Mouse (Mus musculus): ENCODE results near the gene Efna3.

Gene Efna3

GRCm38 (mm10) chr3:89322514-89323165 lies at the start of gene Efna3:
Efna3 (minus strand) TSS chr3:89322965.
- DNase-seq (ENCODE audit: low spot score in 2 of 2): peak; percentile 46 to 68

GRCm38 (mm10) chr3:89367338-89367737 lies 44.6 kb upstream of the Efna3 start:
- no peak for DNase-seq (ENCODE audit: low spot score in 2 of 2)

- DNase-seq (ENCODE audit: low spot score in 2 of 2): no peak
Measured at GRCm38 (mm10) chr3:89365486-89366414, 43.0 kb upstream of the Efna3 start.

GRCm38 (mm10) chr3:89365153-89365485 lies 42.4 kb upstream of the Efna3 start, which contains the start of gene Dcst1:
Dcst1 (minus strand) TSS chr3:89365253.
- no peak for DNase-seq (ENCODE audit: low spot score in 2 of 2)

GRCm38 (mm10) chr3:89364631-89365030 lies 41.9 kb upstream of the Efna3 start:
- no peak for DNase-seq (ENCODE audit: low spot score in 2 of 2)

- no peak for DNase-seq (ENCODE audit: low spot score in 2 of 2)
Measured at GRCm38 (mm10) chr3:89361675-89362074, 38.9 kb upstream of the Efna3 start, which contains the start of gene Dcst2. Dcst2 (plus strand) TSS chr3:89361975.

GRCm38 (mm10) chr3:89360237-89360636 lies 37.5 kb upstream of the Efna3 start:
- DNase-seq (ENCODE audit: low spot score in 2 of 2): no peak

- DNase-seq (ENCODE audit: low spot score in 2 of 2): no peak
Measured at GRCm38 (mm10) chr3:89359630-89360029, 36.9 kb upstream of the Efna3 start.

GRCm38 (mm10) chr3:89356029-89356428 lies 33.3 kb upstream of the Efna3 start:
- no peak for DNase-seq (ENCODE audit: low spot score in 2 of 2)

GRCm38 (mm10) chr3:89355512-89355902 lies 32.7 kb upstream of the Efna3 start:
- no peak for DNase-seq (ENCODE audit: low spot score in 2 of 2)

GRCm38 (mm10) chr3:89354816-89355511 lies 32.2 kb upstream of the Efna3 start:
- peak; percentile 72 to 91 for DNase-seq (ENCODE audit: low spot score in 2 of 2)

GRCm38 (mm10) chr3:89351271-89351670 lies 28.5 kb upstream of the Efna3 start:
- no peak for DNase-seq (ENCODE audit: low spot score in 2 of 2)

GRCm38 (mm10) chr3:89349869-89350501 lies 27.2 kb upstream of the Efna3 start, which contains the start of gene Adam15:
Adam15 (minus strand) TSS chr3:89349996.
- peak; percentile 82 to 93 for DNase-seq (ENCODE audit: low spot score in 2 of 2)

- DNase-seq (ENCODE audit: low spot score in 2 of 2): no peak
Measured at GRCm38 (mm10) chr3:89348911-89349868, 26.4 kb upstream of the Efna3 start.

GRCm38 (mm10) chr3:89347916-89348315 lies 25.2 kb upstream of the Efna3 start:
- no peak for DNase-seq (ENCODE audit: low spot score in 2 of 2)

- DNase-seq (ENCODE audit: low spot score in 2 of 2): no peak
Measured at GRCm38 (mm10) chr3:89346815-89347540, 24.2 kb upstream of the Efna3 start.

GRCm38 (mm10) chr3:89343279-89343678 lies 20.5 kb upstream of the Efna3 start:
- no peak for DNase-seq (ENCODE audit: low spot score in 2 of 2)

- DNase-seq (ENCODE audit: low spot score in 2 of 2): no peak
Measured at GRCm38 (mm10) chr3:89341794-89342193, 19.0 kb upstream of the Efna3 start.

GRCm38 (mm10) chr3:89340465-89340864 lies 17.7 kb upstream of the Efna3 start:
- DNase-seq (ENCODE audit: low spot score in 2 of 2): peak; percentile 73 to 90

- peak; percentile 69 to 87 for DNase-seq (ENCODE audit: low spot score in 2 of 2)
Measured at GRCm38 (mm10) chr3:89339416-89339815, 16.7 kb upstream of the Efna3 start.
